Mouse (Mus musculus) spleen, adult 18-20 months (tissue): ENCODE measurements around the gene Grn.
"Not testable (repeated sequence)": the region's sequence is repeated elsewhere in the genome, so short reads cannot be mapped to it uniquely, and the experiment has no call there.

ENCODE experiments used
- DNase-seq, 2 experiments: peaks; one replicate each; pipeline ENCODE4 v3.0.0; 2022; ENCODE audit warnings: mixed read lengths in 2 of 2

The Grn gene

GRCm38 (mm10) chr11:102401898-102402500 lies 28.1 kb upstream of the Grn start:
- DNase-seq: no peak

GRCm38 (mm10) chr11:102403657-102404056 lies 26.5 kb upstream of the Grn start:
- DNase-seq: no peak

- DNase-seq: no peak
Observed at GRCm38 (mm10) chr11:102404161-102405010, 25.7 kb upstream of the Grn start.

GRCm38 (mm10) chr11:102405544-102406285 lies 24.4 kb upstream of the Grn start:
- DNase-seq: no peak

GRCm38 (mm10) chr11:102406401-102406800 lies 23.7 kb upstream of the Grn start:
- DNase-seq: no peak

GRCm38 (mm10) chr11:102406900-102407833 lies 22.9 kb upstream of the Grn start:
- peak; percentile 87 to 96 for DNase-seq

GRCm38 (mm10) chr11:102407834-102408215 lies 22.3 kb upstream of the Grn start, which contains the start of gene Slc25a39:
Gene Slc25a39, minus strand, starts transcription at chr11:102407946.
- DNase-seq: no peak

- peak; percentile 89 to 91 for DNase-seq
Observed at GRCm38 (mm10) chr11:102408344-102408876, 21.7 kb upstream of the Grn start.

- no peak for DNase-seq
Observed at GRCm38 (mm10) chr11:102408888-102409794, 21.0 kb upstream of the Grn start.

GRCm38 (mm10) chr11:102409795-102410330 lies 20.3 kb upstream of the Grn start:
- DNase-seq: no peak

GRCm38 (mm10) chr11:102410345-102410744 lies 19.8 kb upstream of the Grn start:
- not testable (repeated sequence) for DNase-seq

GRCm38 (mm10) chr11:102411061-102411460 lies 19.1 kb upstream of the Grn start:
- no peak for DNase-seq

- DNase-seq: peak; percentile 68 to 89
Observed at GRCm38 (mm10) chr11:102411704-102412103, 18.4 kb upstream of the Grn start.

- no peak for DNase-seq
Observed at GRCm38 (mm10) chr11:102413059-102413458, 17.1 kb upstream of the Grn start.

- no peak for DNase-seq
Observed at GRCm38 (mm10) chr11:102415034-102415802, 14.9 kb upstream of the Grn start.

GRCm38 (mm10) chr11:102417160-102417559 lies 13.0 kb upstream of the Grn start:
- no peak for DNase-seq

- DNase-seq: no peak
Observed at GRCm38 (mm10) chr11:102418887-102419286, 11.2 kb upstream of the Grn start.

GRCm38 (mm10) chr11:102421559-102421958 lies 8.6 kb upstream of the Grn start:
- DNase-seq: no peak

GRCm38 (mm10) chr11:102424666-102425065 lies 5.4 kb upstream of the Grn start:
- DNase-seq: no peak
